In the genomic region with DNA sequence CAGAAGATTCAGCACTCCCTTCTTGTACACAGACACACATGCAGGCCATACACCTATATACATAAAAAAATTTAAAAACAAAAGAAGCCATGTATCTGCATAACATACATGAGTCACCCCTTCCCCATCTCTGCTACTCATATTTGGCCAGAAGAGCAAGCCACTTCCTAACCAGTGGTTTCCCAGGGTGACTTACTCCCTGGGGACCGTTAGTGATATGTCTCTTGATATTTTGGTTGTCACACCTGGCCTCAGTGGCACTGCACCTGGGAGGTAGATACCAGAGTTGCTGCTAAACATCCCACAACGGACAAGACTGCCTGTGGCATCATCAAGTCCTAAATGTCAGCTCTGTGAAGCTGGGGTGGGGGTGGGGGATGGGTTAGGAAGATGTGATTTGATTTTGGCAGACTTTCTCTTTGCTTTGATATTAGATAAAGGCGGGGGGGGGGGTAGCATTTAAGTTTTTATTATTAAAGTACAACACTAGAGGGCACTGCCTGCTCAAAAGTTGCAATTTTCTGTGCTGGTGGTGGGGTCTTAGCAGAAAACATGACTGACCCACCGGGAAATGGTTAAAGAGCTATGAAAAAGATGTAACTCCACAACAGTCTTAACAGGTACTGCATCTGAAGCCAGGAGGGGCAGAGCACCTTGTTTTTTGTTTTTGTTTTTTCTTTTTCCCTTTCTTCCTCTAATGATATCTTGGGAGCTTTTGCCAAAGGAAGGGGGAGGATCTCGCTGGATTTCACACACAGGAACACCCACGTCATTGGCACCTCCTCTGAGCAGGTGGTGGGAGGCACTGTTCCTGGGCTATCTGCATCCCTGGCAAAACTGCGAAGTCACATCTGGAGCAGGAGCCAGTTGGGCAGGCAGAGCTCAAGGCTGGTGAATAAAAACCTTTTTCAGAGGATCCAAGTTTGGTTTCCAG, we compare ENCODE assay signal across 8 mouse cellular contexts. TPM values are rescaled to one million over a fixed set of nuclear protein-coding genes. Genes with fewer than 3 reads are reported as not detected.
A peak's percentile ranks its signal among the peaks of the same experiment; 100 is the strongest.
DNase-seq lines count a peak whose midpoint lies in the region; ATAC-seq and TF ChIP-seq lines count a peak whose summit lies in the region.

No protein-coding gene starts in this region.

- peak overlapping the region; percentile 32; the same call in 1 of the 2 replicates for H3K27ac ChIP-seq in left cerebral cortex, adult 2 months
- no peak overlapping the region for H3K27ac ChIP-seq in hindbrain, postnatal 0 days
- no peak overlapping the region for H3K27ac ChIP-seq in midbrain, embryonic 11.5 days (ENCODE audit: low read depth, low read length)

- intact Hi-C loops in left cerebral cortex, adult 2 months (cut with DNase I), result loop anchor here (1.0 to 5.0 kb wide), 3 partner anchors 31 to 182 kb away; a partner anchor contains a TSS

- peak overlapping the region; percentile 4; the same call in 1 of the 2 replicates for H3K4me3 ChIP-seq in left cerebral cortex, adult 2 months
- H3K4me3 ChIP-seq in hindbrain, postnatal 0 days (ENCODE audit: low read length), result no peak overlapping the region
- H3K4me3 ChIP-seq in midbrain, embryonic 11.5 days (ENCODE audit: low read depth, low read length), result no peak overlapping the region

- 9% methylated on average over 7 of the region's 7 CpGs for WGBS in hindbrain, postnatal 0 days
- 13% methylated on average over 7 of the region's 7 CpGs for WGBS in midbrain, embryonic 11.5 days

- no peaks in the 10 kb centered on the region for H3K36me3 ChIP-seq in hindbrain, postnatal 0 days (ENCODE audit: insufficient read depth, low read length)
- H3K36me3 ChIP-seq in midbrain, embryonic 11.5 days (ENCODE audit: control insufficient read depth, insufficient read depth, low read length), result no peaks in the 10 kb centered on the region

- H3K27me3 ChIP-seq in hindbrain, postnatal 0 days (ENCODE audit: insufficient read depth, low read length), result no peaks in the 10 kb centered on the region
- no peaks in the 10 kb centered on the region for H3K27me3 ChIP-seq in midbrain, embryonic 11.5 days (ENCODE audit: control insufficient read depth, insufficient read depth, low read length)

- peak; percentile 63 for TF ChIP-seq CTCF in left cerebral cortex, adult 2 months (IDR thresholded peaks at IDR 0.05)
- TF ChIP-seq CTCF in hindbrain, postnatal 0 days (IDR thresholded peaks at IDR 0.05; ENCODE audit: low read depth), result peak; percentile 68

- ATAC-seq in hindbrain, postnatal 0 days, result peak; percentile 74; the same call in 1 of the 2 replicates
- ATAC-seq in midbrain, embryonic 11.5 days (ENCODE audit: low FRiP score), result no peak

- H3K4me2 ChIP-seq in hindbrain, postnatal 0 days (ENCODE audit: low read depth, low read length), result peak overlapping the region; percentile 40
- H3K4me2 ChIP-seq in midbrain, embryonic 11.5 days, result no peak overlapping the region

- no peaks in the 10 kb centered on the region for H3K4me1 ChIP-seq in hindbrain, postnatal 0 days (ENCODE audit: insufficient read depth, low read length)
- H3K4me1 ChIP-seq in midbrain, embryonic 11.5 days (ENCODE audit: control insufficient read depth, insufficient read depth, low read length), result no peaks in the 10 kb centered on the region

- no peak overlapping the region for H3K9ac ChIP-seq in hindbrain, postnatal 0 days (replicated peaks; ENCODE audit: low read length)
- H3K9ac ChIP-seq in midbrain, embryonic 11.5 days (ENCODE audit: low read length), result no peak overlapping the region

- DNase-seq in left cerebral cortex, adult 2 months (ENCODE audit: extremely low spot score in 1 of 2, low spot score in 2 of 2), result peak; percentile 42 to 47
- no peak for DNase-seq in left cerebral cortex, adult 11 months (ENCODE audit: low spot score)
- DNase-seq in NIH3T3 (ENCODE audit: low read depth), result peak; percentile 74
- DNase-seq in embryo, embryonic 9.5 days (ENCODE audit: extremely low spot score), result peak; percentile 52
- DNase-seq in hindbrain, postnatal 0 days (ENCODE audit: low spot score), result peak; percentile 82
- DNase-seq in midbrain, embryonic 11.5 days (ENCODE audit: low spot score, missing footprints), result peak; percentile 89
- DNase-seq in thymus, postnatal 4 days, result peak; percentile 59
- no peak for DNase-seq in spleen, adult 12 weeks (ENCODE audit: low spot score)

- no peaks in the 10 kb centered on the region for H3K9me3 ChIP-seq in hindbrain, postnatal 0 days (ENCODE audit: low read length)
- no peaks in the 10 kb centered on the region for H3K9me3 ChIP-seq in midbrain, embryonic 11.5 days (ENCODE audit: control insufficient read depth, low read length)

RNA-seq across cellular contexts. Expression of a gene that starts 30.0 kb away (rescaled TPM):
- total RNA-seq in left cerebral cortex, adult 2 months (2021), result 10 to 100 TPM; 73.5 to 86.9 TPM
- 45.5 and 57.8 TPM in 2 replicates for total RNA-seq in hindbrain, postnatal 0 days (2014; rRNA removed)
- polyA plus RNA-seq in hindbrain, postnatal 0 days (2015; fragmentation: Nextera tagmentation; extraction: Ambion mirVana), result 37.9 and 39.0 TPM in 2 replicates
- 62.9 and 70.7 TPM in 2 replicates for polyA plus RNA-seq in midbrain, embryonic 11.5 days (2014; fragmentation: Nextera tagmentation; extraction: Ambion mirVana)

RNA-seq across cellular contexts. Expression of a gene that starts 36.7 kb away (rescaled TPM):
- total RNA-seq in left cerebral cortex, adult 2 months (2021), result 10 to 100 TPM; 82.7 to 98.9 TPM
- 26.2 and 27.5 TPM in 2 replicates for total RNA-seq in hindbrain, postnatal 0 days (2014; rRNA removed)
- 127 and 128 TPM in 2 replicates for polyA plus RNA-seq in hindbrain, postnatal 0 days (2015; fragmentation: Nextera tagmentation; extraction: Ambion mirVana)
- 149 and 151 TPM in 2 replicates for polyA plus RNA-seq in midbrain, embryonic 11.5 days (2014; fragmentation: Nextera tagmentation; extraction: Ambion mirVana)

Comparison
In these comparisons a context has a peak if more than half of its experiments do, and no peak if none do; other contexts are left out.
1. DNase-seq: peak in left cerebral cortex, adult 2 months (2 of 2), NIH3T3 (single experiment), embryo, embryonic 9.5 days (single experiment), hindbrain, postnatal 0 days (single experiment), midbrain, embryonic 11.5 days (single experiment) and thymus, postnatal 4 days (single experiment); none in left cerebral cortex, adult 11 months (single experiment) and spleen, adult 12 weeks (single experiment).